Mouse (Mus musculus) limb, embryonic 11.5 days (tissue): Measurements from ENCODE around the gene Ankrd40. TPM values are rescaled to one million over a fixed set of nuclear protein-coding genes. Genes with fewer than 3 reads are reported as not detected.

Experiments used
- ATAC-seq: fragments of 200-750 bp; cut with Nextera tagmentation; 2 replicates; pipeline ENCODE4 v1.8.0; 2017; ENCODE audit warnings: low read depth; ENCODE audit not compliant: insufficient number of reproducible peaks, low FRiP score, low TSS enrichment
- DNase-seq: peaks from one replicate; pipeline ENCODE4 v3.0.0-alpha.2; 2015; ENCODE audit warnings: low spot score
- H3K27ac ChIP-seq: fragments of 300-500 bp; sonication (generic); replicated peaks from 2 replicates; pipeline ENCODE4 v1.5.1; 2014; ENCODE audit warnings: low read depth, mild to moderate bottlenecking, low read length
- H3K27me3 ChIP-seq: fragments of 300-500 bp; sonication (generic); 2 replicates; pipeline ENCODE4 v1.6.1; 2014; ENCODE audit warnings: mild to moderate bottlenecking, low read length, mixed read lengths; ENCODE audit not compliant: control insufficient read depth, insufficient read depth
- H3K36me3 ChIP-seq: fragments of 300-500 bp; sonication (generic); 2 replicates; pipeline ENCODE4 v1.6.1; 2014; ENCODE audit warnings: mild to moderate bottlenecking, low read length, moderate library complexity, mixed read lengths; ENCODE audit not compliant: control insufficient read depth, insufficient read depth
- H3K4me1 ChIP-seq: fragments of 300-500 bp; sonication (generic); 2 replicates; pipeline ENCODE4 v1.6.1; 2014; ENCODE audit warnings: low read length, mixed read lengths; ENCODE audit not compliant: control insufficient read depth, insufficient read depth
- H3K4me2 ChIP-seq: fragments of 300-500 bp; sonication (generic); 2 replicates; pipeline ENCODE4 v1.6.1; 2014; ENCODE audit warnings: low read depth, mild to moderate bottlenecking, moderate library complexity; ENCODE audit not compliant: severe bottlenecking
- H3K4me3 ChIP-seq: fragments of 300-500 bp; sonication (generic); 2 replicates; pipeline ENCODE4 v1.5.1; 2014; ENCODE audit warnings: low read depth, low read length
- H3K9ac ChIP-seq: fragments of 300-500 bp; sonication (generic); 2 replicates; pipeline ENCODE4 v1.6.1; 2014; ENCODE audit warnings: mild to moderate bottlenecking, low read length
- H3K9me3 ChIP-seq: fragments of 300-500 bp; sonication (generic); 2 replicates; pipeline ENCODE4 v1.6.1; 2016; ENCODE audit warnings: low read length; ENCODE audit not compliant: control insufficient read depth
- WGBS: fragments of 180-500 bp; shearing (Covaris S2); extraction: QIAGEN DNeasy Blood & Tissue Kit; methylation state at CpG from one replicate; pipeline ENCODE4 v1.1.7; 2014; 5-methylcytosine and 5-hydroxymethylcytosine counted together
- polyA plus RNA-seq: library from polyadenylated mRNA; unstranded; fragments of >200 nt; fragmentation: Nextera tagmentation; extraction: Ambion mirVana; gene quantifications from 2 replicates; pipeline ENCODE4 v1.2.1, GENCODE M21; 2014

Ankrd40 gene
- polyA plus RNA-seq, 1 experiment from 2014 or later = 24.1 TPM

DNA sequence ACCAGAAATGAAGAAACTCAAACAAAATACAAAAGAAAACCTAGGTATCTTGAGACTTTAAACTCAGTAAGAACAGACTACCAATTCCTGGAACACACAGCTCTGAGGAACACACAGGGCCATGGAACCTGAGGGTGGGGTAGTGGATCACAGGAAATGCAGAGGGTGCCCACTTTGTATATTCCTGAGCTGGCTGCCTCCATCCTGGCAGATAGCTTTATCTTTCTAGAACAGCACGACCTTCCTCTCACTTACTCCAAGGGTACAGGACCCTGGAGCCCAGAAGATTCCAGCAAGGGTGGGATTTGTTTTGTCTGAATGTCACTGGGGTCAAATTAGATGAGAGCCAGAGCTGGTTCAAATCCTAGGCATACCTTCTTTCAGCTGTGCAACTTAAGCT is 22.5 kb downstream of the Ankrd40 start:
- Histone ChIP-seq H3K4me3 (no peak overlapping the region), H3K4me1 (0 out of 2 replicates have a peak, but pooled peaks cover 2% of the 10 kb centered on the region), H3K36me3 (no peaks in the 10 kb centered on the region), H3K27ac (no peak overlapping the region), H3K4me2 (no peak overlapping the region), H3K9me3 (no peaks in the 10 kb centered on the region), H3K9ac (no peak overlapping the region), H3K27me3 (no peaks in the 10 kb centered on the region)
- ATAC-seq = no peak
- DNase-seq = no peak
- WGBS = 53% methylated on average over 1 of the region's 1 CpGs

DNA sequence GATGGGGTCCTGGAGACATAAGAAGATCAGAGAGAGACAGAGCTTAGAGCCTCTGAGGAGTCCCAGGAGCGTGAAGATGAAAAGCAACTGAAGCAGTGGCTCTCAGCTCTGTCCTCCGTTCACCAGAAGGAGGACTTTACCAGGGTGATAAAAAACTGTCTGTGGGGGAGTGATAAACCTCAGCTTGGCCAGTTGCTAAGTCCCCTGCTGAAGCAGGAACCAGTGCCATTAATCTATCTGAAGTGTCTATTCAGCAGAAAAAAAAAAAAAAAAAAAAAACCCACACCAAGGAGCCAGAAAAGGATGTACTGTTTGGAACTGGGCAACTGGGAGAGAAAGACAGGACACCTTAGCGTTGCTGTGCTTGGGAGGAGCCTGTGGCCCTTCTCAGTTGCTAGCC is 23.3 kb downstream of the Ankrd40 start:
- Histone ChIP-seq H3K4me3 (no peak overlapping the region), H3K27me3 (no peaks in the 10 kb centered on the region), H3K27ac (no peak overlapping the region), H3K4me2 (no peak overlapping the region), H3K9me3 (no peaks in the 10 kb centered on the region), H3K4me1 (0 out of 2 replicates have a peak, but pooled peaks cover 2% of the 10 kb centered on the region), H3K9ac (no peak overlapping the region), H3K36me3 (no peaks in the 10 kb centered on the region)
- ATAC-seq (no peak), DNase-seq (no peak)
- WGBS = 15% methylated on average over 3 of the region's 3 CpGs

GRCm38 (mm10) chr11:94355521-94356217 is 27.9 kb downstream of the Ankrd40 start:
- DNase-seq (no peak), ATAC-seq (no peak)
- no peak overlapping the region for H3K9ac ChIP-seq
- no peaks in the 10 kb centered on the region for H3K27me3 ChIP-seq
- no peak overlapping the region for H3K27ac ChIP-seq
- no peak overlapping the region for H3K4me2 ChIP-seq
- WGBS = 84% methylated on average over 9 of the region's 9 CpGs
- H3K4me1 ChIP-seq = no peaks in the 10 kb centered on the region
- no peak overlapping the region for H3K4me3 ChIP-seq
- H3K36me3 ChIP-seq = no peaks in the 10 kb centered on the region
- H3K9me3 ChIP-seq = no peaks in the 10 kb centered on the region

DNA sequence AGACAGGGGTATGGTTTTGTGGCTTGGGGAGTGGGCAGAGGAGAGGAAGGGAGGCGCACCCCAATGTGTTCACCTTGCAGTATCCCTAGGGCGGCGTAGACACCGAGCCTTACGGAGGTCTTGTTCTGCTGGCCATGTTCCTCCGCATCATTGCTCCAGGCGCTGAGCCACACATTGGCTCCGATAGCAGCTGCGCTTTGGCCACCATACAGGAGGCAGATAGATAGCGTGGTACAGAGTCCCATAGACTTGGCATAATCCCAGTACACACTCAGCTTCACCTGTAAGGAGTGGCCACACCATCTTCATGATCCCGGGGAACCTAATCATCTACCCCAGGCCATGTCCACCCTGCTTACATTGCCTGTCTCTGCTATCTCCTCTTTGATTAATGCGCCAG is 31.4 kb downstream of the Ankrd40 start:
- Histone ChIP-seq H3K4me2 (no peak overlapping the region), H3K36me3 (no peaks in the 10 kb centered on the region), H3K4me1 (no peaks in the 10 kb centered on the region), H3K27me3 (no peaks in the 10 kb centered on the region), H3K9ac (no peak overlapping the region), H3K4me3 (no peak overlapping the region), H3K27ac (no peak overlapping the region), H3K9me3 (no peaks in the 10 kb centered on the region)
- WGBS = 97% methylated on average over 12 of the region's 12 CpGs
- ATAC-seq (no peak), DNase-seq (no peak)

GRCm38 (mm10) chr11:94361166-94361870 is 33.5 kb downstream of the Ankrd40 start:
- Histone ChIP-seq H3K4me3 (no peak overlapping the region), H3K4me2 (no peak overlapping the region), H3K9ac (no peak overlapping the region), H3K27ac (no peak overlapping the region), H3K36me3 (no peaks in the 10 kb centered on the region), H3K4me1 (no peaks in the 10 kb centered on the region), H3K27me3 (no peaks in the 10 kb centered on the region), H3K9me3 (no peaks in the 10 kb centered on the region)
- WGBS = 91% methylated on average over 14 of the region's 14 CpGs
- DNase-seq (no peak), ATAC-seq (no peak)

- Histone ChIP-seq H3K27ac (no peak overlapping the region), H3K9ac (no peak overlapping the region), H3K4me2 (no peak overlapping the region), H3K4me1 (no peaks in the 10 kb centered on the region), H3K27me3 (no peaks in the 10 kb centered on the region), H3K4me3 (no peak overlapping the region), H3K9me3 (no peaks in the 10 kb centered on the region), H3K36me3 (no peaks in the 10 kb centered on the region)
- no peak for DNase-seq
- 93% methylated on average over 5 of the region's 5 CpGs for WGBS
- no peak for ATAC-seq
These were observed 34.3 kb downstream of the Ankrd40 start for GRCm38 (mm10) chr11:94362101-94362500.

DNA sequence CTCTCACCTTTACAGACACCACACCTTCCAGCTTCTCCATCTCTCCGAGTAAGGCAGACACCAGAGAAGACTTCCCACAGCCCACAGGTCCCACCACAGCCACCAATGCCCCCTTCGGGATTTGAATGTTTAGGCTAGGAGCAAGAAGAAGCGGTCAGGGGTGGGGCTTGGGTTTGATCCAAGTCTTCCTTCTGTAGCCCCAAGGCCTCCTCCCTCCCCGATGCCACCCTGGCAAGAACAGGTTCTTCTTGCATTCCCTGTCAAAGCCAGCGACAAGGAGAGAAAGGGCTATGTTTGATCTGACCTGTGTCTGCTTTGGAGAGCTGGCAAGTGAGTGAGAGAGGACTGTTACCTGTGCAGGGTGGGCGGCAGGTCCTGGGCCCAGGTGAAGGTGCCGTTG is 35.9 kb downstream of the Ankrd40 start:
- H3K4me3 ChIP-seq = no peak overlapping the region
- H3K27me3 ChIP-seq = no peaks in the 10 kb centered on the region
- no peak for DNase-seq
- no peaks in the 10 kb centered on the region for H3K36me3 ChIP-seq
- no peak for ATAC-seq
- no peak overlapping the region for H3K4me2 ChIP-seq
- H3K9ac ChIP-seq = no peak overlapping the region
- no peaks in the 10 kb centered on the region for H3K4me1 ChIP-seq
- no peaks in the 10 kb centered on the region for H3K9me3 ChIP-seq
- 89% methylated on average over 7 of the region's 7 CpGs for WGBS
- H3K27ac ChIP-seq = no peak overlapping the region

- Histone ChIP-seq H3K36me3 (no peaks in the 10 kb centered on the region), H3K4me2 (no peak overlapping the region), H3K4me3 (no peak overlapping the region), H3K9ac (no peak overlapping the region), H3K4me1 (no peaks in the 10 kb centered on the region), H3K9me3 (no peaks in the 10 kb centered on the region), H3K27ac (no peak overlapping the region), H3K27me3 (no peaks in the 10 kb centered on the region)
- ATAC-seq (no peak), DNase-seq (no peak)
- 79% methylated on average over 3 of the region's 3 CpGs for WGBS
These were observed 37.5 kb downstream of the Ankrd40 start for GRCm38 (mm10) chr11:94365340-94365739.
